In genomic region chr2:25265897-25266656, GRCm38 (mm10) we compare ENCODE assay signal across 8 mouse cellular contexts. TPM values are rescaled to one million over a fixed set of nuclear protein-coding genes. Genes with fewer than 3 reads are reported as not detected.
DNase-seq lines count a peak whose midpoint lies in the region; ATAC-seq and TF ChIP-seq lines count a peak whose summit lies in the region.

No protein-coding gene starts in this region.

- peaks cover 24% of the 10 kb centered on the region for H3K4me1 ChIP-seq in testis, adult 2 months (ENCODE audit: control insufficient read depth, insufficient read depth, low read length)
- H3K4me1 ChIP-seq in embryonic facial prominence, embryonic 10.5 days = peaks cover 55% of the 10 kb centered on the region
- H3K4me1 ChIP-seq in hindbrain, embryonic 13.5 days (replicated peaks) = peaks cover 67% of the 10 kb centered on the region
- H3K4me1 ChIP-seq in liver, embryonic 16.5 days (ENCODE audit: control insufficient read depth, low read depth, low read length) = peaks cover 63% of the 10 kb centered on the region

- peak overlapping the region; percentile 47 for H3K4me3 ChIP-seq in testis, adult 2 months (ENCODE audit: control insufficient read depth, low read depth, low read length)
- H3K4me3 ChIP-seq in embryonic facial prominence, embryonic 10.5 days = peak overlapping the region; percentile 19; the same call in 1 of the 2 replicates
- peak overlapping the region; percentile 79 for H3K4me3 ChIP-seq in hindbrain, embryonic 13.5 days
- H3K4me3 ChIP-seq in liver, embryonic 16.5 days (ENCODE audit: low read depth, low read length) = peak overlapping the region; percentile 2; the same call in 1 of the 2 replicates

- TF ChIP-seq POLR2A in testis, adult 2 months (IDR thresholded peaks at IDR 0.05; ENCODE audit: control insufficient read depth, low read depth, low read length) = no peak

- ATAC-seq in hindbrain, embryonic 13.5 days (ENCODE audit: low FRiP score) = no peak
- ATAC-seq in liver, embryonic 16.5 days (ENCODE audit: low read depth) = no peak

- peak overlapping the region; percentile 70 for H3K9ac ChIP-seq in hindbrain, embryonic 13.5 days
- H3K9ac ChIP-seq in liver, embryonic 16.5 days (ENCODE audit: low read depth, low read length) = peak overlapping the region; percentile 37; the same call in 1 of the 2 replicates

- intact Hi-C loops in left cerebral cortex, postnatal 14 days (cut with DNase I) = no loop called here

- no peak for DNase-seq in testis, postnatal 10 days (ENCODE audit: low spot score)
- no peak for DNase-seq in embryonic facial prominence, embryonic 10.5 days (ENCODE audit: low spot score)
- no peak for DNase-seq in ovary, adult 18-20 months (ENCODE audit: low spot score)
- no peak for DNase-seq in spleen, postnatal 14 days (ENCODE audit: low spot score in 2 of 2)
- no peak for DNase-seq in left cerebral cortex, postnatal 14 days (ENCODE audit: low spot score in 2 of 2)

- H3K36me3 ChIP-seq in testis, adult 2 months (ENCODE audit: control insufficient read depth, insufficient read depth, low read length) = no peaks in the 10 kb centered on the region; the same call in 1 of the 2 replicates
- peaks cover 43% of the 10 kb centered on the region for H3K36me3 ChIP-seq in embryonic facial prominence, embryonic 10.5 days (replicated peaks)
- peaks cover 30% of the 10 kb centered on the region for H3K36me3 ChIP-seq in hindbrain, embryonic 13.5 days
- H3K36me3 ChIP-seq in liver, embryonic 16.5 days (ENCODE audit: control insufficient read depth, insufficient read depth) = peaks cover 9% of the 10 kb centered on the region

- no peaks in the 10 kb centered on the region for H3K9me3 ChIP-seq in embryonic facial prominence, embryonic 10.5 days
- no peaks in the 10 kb centered on the region for H3K9me3 ChIP-seq in hindbrain, embryonic 13.5 days
- H3K9me3 ChIP-seq in liver, embryonic 16.5 days (replicated peaks; ENCODE audit: control insufficient read depth, low read length) = no peaks in the 10 kb centered on the region

- no peaks in the 10 kb centered on the region for H3K27me3 ChIP-seq in testis, adult 2 months (ENCODE audit: control insufficient read depth, insufficient read depth, low read length)
- H3K27me3 ChIP-seq in embryonic facial prominence, embryonic 10.5 days (replicated peaks; ENCODE audit: low read depth, poor library complexity, severe bottlenecking) = peaks cover 28% of the 10 kb centered on the region
- peaks cover 18% of the 10 kb centered on the region for H3K27me3 ChIP-seq in hindbrain, embryonic 13.5 days
- no peaks in the 10 kb centered on the region for H3K27me3 ChIP-seq in liver, embryonic 16.5 days (ENCODE audit: control insufficient read depth, insufficient read depth, low read depth, low read length)

- TF ChIP-seq CTCF in testis, adult 2 months (IDR thresholded peaks at IDR 0.05; ENCODE audit: control insufficient read depth, insufficient read depth, insufficient replicate concordance, low read depth, low read length) = no peak

- WGBS in embryonic facial prominence, embryonic 10.5 days = 66% methylated on average over 6 of the region's 6 CpGs
- 60% methylated on average over 6 of the region's 6 CpGs for WGBS in hindbrain, embryonic 13.5 days
- WGBS in liver, embryonic 16.5 days (ENCODE audit: insufficient replicate concordance) = 39% methylated on average over 6 of the region's 6 CpGs

- H3K27ac ChIP-seq in testis, adult 2 months (ENCODE audit: control insufficient read depth, insufficient read depth, low read depth, low read length) = no peak overlapping the region
- H3K27ac ChIP-seq in embryonic facial prominence, embryonic 10.5 days (replicated peaks) = no peak overlapping the region
- H3K27ac ChIP-seq in hindbrain, embryonic 13.5 days = peak overlapping the region; percentile 83
- peak overlapping the region; percentile 25 for H3K27ac ChIP-seq in liver, embryonic 16.5 days (ENCODE audit: low read length)

- peak overlapping the region; percentile 99 for H3K4me2 ChIP-seq in hindbrain, embryonic 13.5 days
- peak overlapping the region; percentile 39 for H3K4me2 ChIP-seq in liver, embryonic 16.5 days (ENCODE audit: low read depth, low read length)

RNA-seq across cellular contexts. Expression of gene Tprn, which starts 3.7 kb away (rescaled TPM):
- polyA plus RNA-seq in testis, adult 2 months (2012; rRNA removed) = 357 and 363 TPM in 2 replicates
- polyA plus RNA-seq in embryonic facial prominence, embryonic 10.5 days (2016; fragmentation: Nextera tagmentation; extraction: Ambion mirVana) = 8.0 and 9.0 TPM in 2 replicates
- 16.2 and 17.6 TPM in 2 replicates for polyA plus RNA-seq in hindbrain, embryonic 13.5 days (2015; fragmentation: Nextera tagmentation; extraction: Ambion mirVana)
- polyA plus RNA-seq in liver, embryonic 16.5 days (2015; fragmentation: Nextera tagmentation; extraction: Ambion mirVana) = 3.7 and 4.7 TPM in 2 replicates
- total RNA-seq in left cerebral cortex, postnatal 14 days (2021) = 10 to 100 TPM; 14.2 to 15.7 TPM

RNA-seq across cellular contexts. Expression of gene Ssna1, which starts 6.2 kb away (rescaled TPM):
- polyA plus RNA-seq in testis, adult 2 months (2012; rRNA removed) = 54.9 and 64.2 TPM in 2 replicates
- 228 and 238 TPM in 2 replicates for polyA plus RNA-seq in embryonic facial prominence, embryonic 10.5 days (2016; fragmentation: Nextera tagmentation; extraction: Ambion mirVana)
- polyA plus RNA-seq in hindbrain, embryonic 13.5 days (2015; fragmentation: Nextera tagmentation; extraction: Ambion mirVana) = 189 and 199 TPM in 2 replicates
- polyA plus RNA-seq in liver, embryonic 16.5 days (2015; fragmentation: Nextera tagmentation; extraction: Ambion mirVana) = 94.7 and 111 TPM in 2 replicates
- 10 to 100 TPM; 70.9 to 72.1 TPM for total RNA-seq in left cerebral cortex, postnatal 14 days (2021)

RNA-seq across cellular contexts. Expression of gene Anapc2, which starts 6.2 kb away (rescaled TPM):
- polyA plus RNA-seq in testis, adult 2 months (2012; rRNA removed) = 29.3 and 32.3 TPM in 2 replicates
- 147 and 151 TPM in 2 replicates for polyA plus RNA-seq in embryonic facial prominence, embryonic 10.5 days (2016; fragmentation: Nextera tagmentation; extraction: Ambion mirVana)
- polyA plus RNA-seq in hindbrain, embryonic 13.5 days (2015; fragmentation: Nextera tagmentation; extraction: Ambion mirVana) = 143 TPM in 2 replicates
- polyA plus RNA-seq in liver, embryonic 16.5 days (2015; fragmentation: Nextera tagmentation; extraction: Ambion mirVana) = 40.1 and 40.5 TPM in 2 replicates
- total RNA-seq in left cerebral cortex, postnatal 14 days (2021) = 10 to 100 TPM; 69.8 to 73.2 TPM

RNA-seq across cellular contexts. Expression of gene Tmem203, which starts 10.8 kb away (rescaled TPM):
- 63.3 and 69.3 TPM in 2 replicates for polyA plus RNA-seq in testis, adult 2 months (2012; rRNA removed)
- polyA plus RNA-seq in embryonic facial prominence, embryonic 10.5 days (2016; fragmentation: Nextera tagmentation; extraction: Ambion mirVana) = 15.2 and 18.3 TPM in 2 replicates
- 18.6 and 20.9 TPM in 2 replicates for polyA plus RNA-seq in hindbrain, embryonic 13.5 days (2015; fragmentation: Nextera tagmentation; extraction: Ambion mirVana)
- 10.9 and 12.0 TPM in 2 replicates for polyA plus RNA-seq in liver, embryonic 16.5 days (2015; fragmentation: Nextera tagmentation; extraction: Ambion mirVana)
- total RNA-seq in left cerebral cortex, postnatal 14 days (2021) = 10 to 100 TPM; 35.3 to 41.3 TPM

RNA-seq across cellular contexts. Expression of gene AL732309.1, which starts 19.4 kb away (rescaled TPM):
- polyA plus RNA-seq in testis, adult 2 months (2012; rRNA removed) = 7.0 and 7.9 TPM in 2 replicates
- polyA plus RNA-seq in embryonic facial prominence, embryonic 10.5 days (2016; fragmentation: Nextera tagmentation; extraction: Ambion mirVana) = 6.3 and 7.9 TPM in 2 replicates
- polyA plus RNA-seq in hindbrain, embryonic 13.5 days (2015; fragmentation: Nextera tagmentation; extraction: Ambion mirVana) = 5.1 and 6.2 TPM in 2 replicates
- polyA plus RNA-seq in liver, embryonic 16.5 days (2015; fragmentation: Nextera tagmentation; extraction: Ambion mirVana) = 1.4 and 1.8 TPM in 2 replicates
- 1 to 10 TPM; 2.3 to 2.8 TPM for total RNA-seq in left cerebral cortex, postnatal 14 days (2021)

Comparison
In these comparisons a context has a peak if more than half of its experiments do, and no peak if none do; other contexts are left out.
1. H3K27ac ChIP-seq: peak in hindbrain, embryonic 13.5 days (single experiment) and liver, embryonic 16.5 days (single experiment); none in testis, adult 2 months (single experiment) and embryonic facial prominence, embryonic 10.5 days (single experiment).
2. H3K4me3 ChIP-seq: peak in every context shown above with its lines; median percentile 79 in hindbrain, embryonic 13.5 days; 47 in testis, adult 2 months; 19 in embryonic facial prominence, embryonic 10.5 days; 2 in liver, embryonic 16.5 days.
3. RNA of gene Tprn, which starts 3.7 kb away (polyA plus RNA-seq): 357 to 363 TPM in testis, adult 2 months; 16.2 to 17.6 TPM in hindbrain, embryonic 13.5 days, 8.0 to 9.0 TPM in embryonic facial prominence, embryonic 10.5 days and 3.7 to 4.7 TPM in liver, embryonic 16.5 days; every median in the first group is over 10 times any median in the second.